Mouse (Mus musculus) testis, adult 2 months (tissue): ENCODE results near the gene Bcl3. TPM values are rescaled to one million over a fixed set of nuclear protein-coding genes. Genes with fewer than 3 reads are reported as not detected.

Experiments used
- H3K27ac ChIP-seq: fragments of 200-500 bp; 2 replicates; pipeline ENCODE4 v1.5.1; 2012; ENCODE audit warnings: low read depth, low read length; ENCODE audit not compliant: control insufficient read depth, insufficient read depth
- H3K27me3 ChIP-seq: fragments of 200-500 bp; 2 replicates; pipeline ENCODE4 v1.6.1; 2012; ENCODE audit warnings: mild to moderate bottlenecking, low read length, moderate library complexity; ENCODE audit not compliant: control insufficient read depth, insufficient read depth
- H3K36me3 ChIP-seq: fragments of 200-500 bp; 2 replicates; pipeline ENCODE4 v1.6.1; 2012; ENCODE audit warnings: mild to moderate bottlenecking, low read length; ENCODE audit not compliant: control insufficient read depth, insufficient read depth
- H3K4me1 ChIP-seq: fragments of 200-500 bp; 2 replicates; pipeline ENCODE4 v1.6.1; 2012; ENCODE audit warnings: low read length; ENCODE audit not compliant: control insufficient read depth, insufficient read depth
- H3K4me3 ChIP-seq: fragments of 200-500 bp; 2 replicates; pipeline ENCODE4 v1.5.1; 2012; ENCODE audit warnings: low read depth, mild to moderate bottlenecking, low read length, moderate library complexity, mixed read lengths; ENCODE audit not compliant: control insufficient read depth
- CTCF ChIP-seq: fragments of 200-500 bp; IDR thresholded peaks from 2 replicates; pipeline ENCODE4 v1.5.1; 2012; ENCODE audit warnings: low read depth, mild to moderate bottlenecking, inconsistent platforms, low read length, moderate library complexity; ENCODE audit not compliant: control insufficient read depth, insufficient read depth, insufficient replicate concordance
- POLR2A ChIP-seq: fragments of 200-500 bp; IDR thresholded peaks from 2 replicates; pipeline ENCODE4 v1.6.1; 2012; ENCODE audit warnings: low read depth, mild to moderate bottlenecking, inconsistent platforms, low read length, moderate library complexity; ENCODE audit not compliant: control insufficient read depth
- polyA plus RNA-seq: library from polyadenylated mRNA; depleted of rRNA; stranded (reverse); fragments of >200 nt; gene quantifications from 2 replicates; pipeline ENCODE4 v1.2.3, GENCODE M21; 2012

The Bcl3 gene
- polyA plus RNA-seq, 1 experiment, result 4.4 TPM

DNA sequence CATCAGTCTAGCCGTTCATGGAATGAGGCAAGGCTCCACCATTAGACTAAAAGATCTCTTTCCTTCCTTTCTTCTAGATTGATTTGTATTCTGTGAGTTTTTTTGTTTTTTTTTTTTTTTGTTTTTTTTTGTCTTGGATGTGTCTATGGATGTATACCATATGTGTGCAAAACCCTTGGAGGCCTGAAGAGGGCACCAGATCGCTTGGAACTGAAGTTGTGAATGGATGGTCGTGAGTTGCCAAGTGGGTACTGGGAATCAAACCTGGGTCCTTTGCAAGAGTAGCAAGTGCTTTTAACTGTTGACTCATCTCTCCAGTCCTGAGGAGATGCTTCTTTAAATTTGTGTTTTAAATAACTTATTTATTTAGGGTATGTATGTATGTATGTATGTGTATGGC is 11.5 kb upstream of the Bcl3 start:
- Histone ChIP-seq H3K36me3 (no peaks in the 10 kb centered on the region), H3K4me1 (peaks cover 2% of the 10 kb centered on the region), H3K27me3 (no peaks in the 10 kb centered on the region), H3K4me3 (no peak overlapping the region), H3K27ac (no peak overlapping the region)
- TF ChIP-seq CTCF (no peak), POLR2A (no peak)

GRCm38 (mm10) chr7:19831837-19832236 is 9.3 kb upstream of the Bcl3 start:
- no peak overlapping the region for H3K4me3 ChIP-seq
- no peaks in the 10 kb centered on the region for H3K27me3 ChIP-seq
- no peak overlapping the region for H3K27ac ChIP-seq
- no peak for TF ChIP-seq CTCF
- no peak for TF ChIP-seq POLR2A
- peaks cover 2% of the 10 kb centered on the region for H3K4me1 ChIP-seq
- no peaks in the 10 kb centered on the region for H3K36me3 ChIP-seq

- Histone ChIP-seq H3K27ac (peak overlapping the region; percentile 56), H3K4me1 (peaks cover 2% of the 10 kb centered on the region), H3K27me3 (no peaks in the 10 kb centered on the region), H3K4me3 (no peak overlapping the region), H3K36me3 (no peaks in the 10 kb centered on the region)
- TF ChIP-seq CTCF, result no peak
Measured at GRCm38 (mm10) chr7:19830682-19831156, 8.1 kb upstream of the Bcl3 start.

GRCm38 (mm10) chr7:19829694-19830093 is 7.1 kb upstream of the Bcl3 start:
- Histone ChIP-seq H3K27me3 (no peaks in the 10 kb centered on the region), H3K4me1 (peaks cover 2% of the 10 kb centered on the region), H3K27ac (no peak overlapping the region), H3K36me3 (no peaks in the 10 kb centered on the region), H3K4me3 (no peak overlapping the region)
- no peak for TF ChIP-seq POLR2A
- TF ChIP-seq CTCF, result no peak

DNA sequence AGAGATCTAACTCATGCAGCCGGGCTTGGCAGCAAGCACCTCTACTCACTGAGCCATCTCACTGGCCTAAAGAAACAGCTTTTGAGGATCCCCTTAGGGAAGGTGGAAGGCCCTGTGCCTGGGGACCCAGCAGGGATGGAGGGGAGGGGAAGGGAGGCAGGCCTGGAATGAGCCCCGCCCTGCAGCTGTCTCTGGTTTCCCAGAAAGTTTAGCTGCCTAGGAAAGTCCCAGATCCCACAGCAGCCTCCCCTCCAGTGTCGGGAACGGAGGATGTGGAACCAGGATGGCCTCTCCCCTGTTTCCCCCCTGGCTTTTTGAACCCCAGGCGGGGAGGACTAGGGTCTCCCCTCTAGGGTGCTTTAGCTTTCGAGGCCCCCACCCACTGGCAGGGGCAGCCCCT is 4.2 kb upstream of the Bcl3 start:
- H3K27me3 ChIP-seq, result no peaks in the 10 kb centered on the region; the same call in 1 of the 2 replicates
- no peak for TF ChIP-seq POLR2A
- TF ChIP-seq CTCF, result no peak
- no peaks in the 10 kb centered on the region for H3K36me3 ChIP-seq
- H3K27ac ChIP-seq, result no peak overlapping the region
- H3K4me3 ChIP-seq, result no peak overlapping the region
- H3K4me1 ChIP-seq, result peaks cover 18% of the 10 kb centered on the region

DNA sequence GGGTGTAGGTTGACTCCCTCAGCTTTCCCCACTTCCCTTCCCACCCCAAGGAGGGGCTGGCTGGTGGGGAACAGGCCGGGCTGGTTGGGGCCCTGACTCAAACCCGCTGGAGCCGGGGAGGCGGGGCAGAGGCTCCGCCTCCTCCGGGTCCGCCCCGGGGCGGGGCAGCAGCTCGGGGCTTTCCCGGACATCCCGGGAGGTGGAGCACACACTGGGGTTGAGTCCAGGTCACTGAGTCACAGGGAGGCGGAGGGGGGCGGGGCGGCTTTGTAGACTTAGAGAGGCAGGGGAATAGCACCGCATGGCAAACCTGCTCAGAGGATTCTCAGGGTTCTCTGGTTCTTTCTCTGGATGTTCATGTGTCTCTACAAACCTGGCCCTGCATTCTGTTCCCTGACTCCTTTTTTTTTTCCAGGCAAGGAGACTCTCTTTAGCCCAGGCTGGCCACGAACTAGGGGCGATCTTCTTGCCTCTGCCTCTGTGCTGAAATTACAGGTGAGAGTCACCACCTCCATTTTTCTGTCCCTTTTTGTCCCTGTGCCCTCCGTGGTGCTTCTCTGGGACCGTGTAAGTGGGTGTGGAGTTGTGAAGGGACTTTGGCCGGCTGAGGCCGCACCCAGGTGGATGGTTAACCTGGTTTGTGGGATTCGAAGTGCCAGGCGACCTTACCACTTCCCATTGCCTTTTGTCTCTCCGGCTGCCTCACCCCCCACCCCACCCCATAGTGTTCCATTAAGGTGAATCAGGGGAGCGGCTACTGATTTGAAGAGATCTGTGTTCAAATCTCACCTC is 1.8 kb upstream of the Bcl3 start:
- Histone ChIP-seq H3K36me3 (no peaks in the 10 kb centered on the region), H3K27ac (peak overlapping the region; percentile 85), H3K4me3 (no peak overlapping the region), H3K27me3 (no peaks in the 10 kb centered on the region; the same call in 1 of the 2 replicates), H3K4me1 (peaks cover 16% of the 10 kb centered on the region)
- TF ChIP-seq POLR2A (no peak), CTCF (no peak)

DNA sequence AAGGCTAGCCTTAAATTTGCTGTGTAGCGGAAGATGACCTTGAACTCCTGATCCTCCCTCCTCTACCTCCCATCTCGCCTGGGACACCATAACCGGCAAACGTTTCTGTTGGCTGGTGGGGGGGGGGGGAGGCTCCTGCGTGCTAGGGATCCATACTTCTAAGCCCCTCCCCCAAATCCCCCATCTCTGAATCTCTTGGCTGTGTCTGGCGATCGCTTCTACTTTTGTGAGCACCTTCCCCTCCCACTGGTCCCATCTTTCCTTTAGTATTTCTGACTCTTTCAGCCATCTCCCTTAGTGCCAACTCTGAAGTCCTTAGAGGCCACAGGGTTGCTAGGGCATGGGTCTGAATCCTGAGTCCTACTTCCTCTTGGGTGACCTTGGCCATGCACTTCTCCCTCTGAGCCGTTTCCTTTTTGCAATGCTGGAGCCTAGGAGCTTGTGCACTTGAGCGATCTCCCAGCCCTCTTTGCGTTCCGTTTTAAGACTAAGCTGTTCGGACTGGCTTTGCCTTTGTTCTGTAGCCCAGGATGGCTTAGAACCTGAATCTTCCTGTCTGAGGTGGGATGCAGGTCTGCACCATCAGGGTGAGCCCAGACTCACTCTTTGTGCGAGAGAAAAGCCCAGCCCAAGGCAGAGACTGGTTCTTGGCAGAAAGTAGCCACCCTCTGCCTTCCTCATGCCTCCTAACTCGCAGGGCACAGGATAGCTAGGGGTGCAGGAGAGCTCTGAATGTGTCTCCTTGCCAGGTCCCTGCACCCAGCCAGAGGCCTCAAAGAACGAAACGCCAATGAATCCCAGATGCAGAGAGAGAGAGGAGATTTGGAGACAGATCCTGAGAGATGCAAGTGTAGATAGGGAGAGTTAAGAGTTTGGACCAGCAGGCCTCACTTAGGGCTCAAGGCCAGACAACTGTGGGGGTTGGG is 949 bp upstream of the Bcl3 start:
- H3K4me3 ChIP-seq, result no peak overlapping the region
- H3K36me3 ChIP-seq, result no peaks in the 10 kb centered on the region
- peaks cover 17% of the 10 kb centered on the region for H3K4me1 ChIP-seq
- no peaks in the 10 kb centered on the region; the same call in 1 of the 2 replicates for H3K27me3 ChIP-seq
- peak overlapping the region; percentile 85 for H3K27ac ChIP-seq
- TF ChIP-seq POLR2A (no peak), CTCF (no peak)

DNA sequence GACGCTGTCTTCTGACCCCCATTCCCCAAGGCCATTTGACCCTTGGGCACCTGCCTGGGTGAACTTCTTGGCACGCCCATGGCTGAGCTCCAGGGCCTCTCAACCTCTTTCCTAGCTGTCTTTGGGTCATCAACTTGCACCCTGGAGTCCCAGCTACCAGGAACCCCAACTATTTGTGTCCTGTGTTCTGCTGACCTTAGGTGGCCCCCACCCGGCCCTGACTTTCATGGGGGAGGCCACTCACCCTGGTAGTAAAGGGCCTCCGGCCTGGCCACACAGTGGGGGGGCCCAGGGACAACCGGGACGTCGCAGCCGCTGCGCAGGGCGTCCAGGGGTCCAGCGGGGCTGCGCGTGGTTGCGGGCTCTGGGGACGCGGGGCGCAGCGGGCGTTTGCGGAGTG is 377 bp downstream of the Bcl3 start:
- Histone ChIP-seq H3K4me1 (peaks cover 23% of the 10 kb centered on the region), H3K4me3 (peak overlapping the region; percentile 55), H3K36me3 (no peaks in the 10 kb centered on the region), H3K27ac (peak overlapping the region; percentile 32), H3K27me3 (no peaks in the 10 kb centered on the region; the same call in 1 of the 2 replicates)
- no peak for TF ChIP-seq POLR2A
